Mouse (Mus musculus) cerebellum, adult 9-11 months (tissue): ENCODE results near the gene Zbtb20.

Experiments
- DNase-seq: peaks from one replicate; pipeline ENCODE4 v3.0.0; 2022

Zbtb20 gene

GRCm38 (mm10) chr16:43495175-43495818 lies 619.6 kb downstream of the Zbtb20 start:
- DNase-seq: no peak

GRCm38 (mm10) chr16:43497093-43497492 lies 621.4 kb downstream of the Zbtb20 start:
- no peak for DNase-seq

GRCm38 (mm10) chr16:43500132-43500853 lies 624.6 kb downstream of the Zbtb20 start:
- DNase-seq: peak; percentile 54

GRCm38 (mm10) chr16:43501284-43501683 lies 625.6 kb downstream of the Zbtb20 start:
- DNase-seq: no peak

- DNase-seq: peak; percentile 58
Observed at GRCm38 (mm10) chr16:43502339-43503009, 626.8 kb downstream of the Zbtb20 start.

- DNase-seq: peak; percentile 62
Observed at GRCm38 (mm10) chr16:43503010-43503635, 627.4 kb downstream of the Zbtb20 start.

- DNase-seq: peak; percentile 59
Observed at GRCm38 (mm10) chr16:43503636-43504010, 627.9 kb downstream of the Zbtb20 start.

- peak; percentile 83 for DNase-seq
Observed at GRCm38 (mm10) chr16:43504151-43504550, 628.5 kb downstream of the Zbtb20 start.

GRCm38 (mm10) chr16:43504556-43504955 lies 628.9 kb downstream of the Zbtb20 start:
- DNase-seq: no peak

- no peak for DNase-seq
Observed at GRCm38 (mm10) chr16:43505314-43505950, 629.8 kb downstream of the Zbtb20 start.

GRCm38 (mm10) chr16:43506189-43506751 lies 630.6 kb downstream of the Zbtb20 start:
- DNase-seq: peak; percentile 28

GRCm38 (mm10) chr16:43506771-43507405 lies 631.2 kb downstream of the Zbtb20 start:
- peak; percentile 38 for DNase-seq

GRCm38 (mm10) chr16:43508166-43508998 lies 632.7 kb downstream of the Zbtb20 start:
- DNase-seq: peak; percentile 29

GRCm38 (mm10) chr16:43510516-43510915 lies 634.8 kb downstream of the Zbtb20 start:
- no peak for DNase-seq

GRCm38 (mm10) chr16:43511531-43511930 lies 635.9 kb downstream of the Zbtb20 start:
- peak; percentile 13 for DNase-seq

GRCm38 (mm10) chr16:43513933-43514332 lies 638.3 kb downstream of the Zbtb20 start:
- no peak for DNase-seq

GRCm38 (mm10) chr16:43515538-43515937 lies 639.9 kb downstream of the Zbtb20 start:
- no peak for DNase-seq

GRCm38 (mm10) chr16:43520274-43520673 lies 644.6 kb downstream of the Zbtb20 start:
- DNase-seq: no peak

GRCm38 (mm10) chr16:43522482-43522881 lies 646.8 kb downstream of the Zbtb20 start:
- DNase-seq: no peak

GRCm38 (mm10) chr16:43524179-43524578 lies 648.5 kb downstream of the Zbtb20 start:
- no peak for DNase-seq

- no peak for DNase-seq
Observed at GRCm38 (mm10) chr16:43525624-43526023, 649.9 kb downstream of the Zbtb20 start.
